Mouse (Mus musculus): ENCODE data around the gene D6Ertd527e.

- TF ChIP-seq POLR2A (IDR thresholded peaks at IDR 0.05; ENCODE audit: control insufficient read depth, extremely low read depth, insufficient read depth, low read length, poor library complexity) (no peak), CTCF (IDR thresholded peaks at IDR 0.05; ENCODE audit: borderline replicate concordance, control insufficient read depth, extremely low read depth, insufficient read depth, low read length, poor library complexity) (no peak)
Observed at GRCm38 (mm10) chr6:87101955-87102353, 2.6 kb upstream of the D6Ertd527e start.
